Mouse (Mus musculus): ENCODE data around the gene Cbx7.
"Not testable (repeated sequence)": the region's sequence is repeated elsewhere in the genome, so short reads cannot be mapped to it uniquely, and the experiment has no call there.

Cbx7 gene

GRCm38 (mm10) chr15:79946022-79946421 is 24.9 kb downstream of the Cbx7 start:
- DNase-seq, result peak; percentile 91

GRCm38 (mm10) chr15:79944948-79945347 is 26.0 kb downstream of the Cbx7 start:
- DNase-seq, result no peak

- no peak for DNase-seq
Measured at GRCm38 (mm10) chr15:79943584-79943983, 27.3 kb downstream of the Cbx7 start.

GRCm38 (mm10) chr15:79942541-79942940 is 28.4 kb downstream of the Cbx7 start:
- no peak for DNase-seq

GRCm38 (mm10) chr15:79940932-79941331 is 30.0 kb downstream of the Cbx7 start:
- peak; percentile 44 for DNase-seq

GRCm38 (mm10) chr15:79939913-79940312 is 31.0 kb downstream of the Cbx7 start:
- DNase-seq, result no peak

GRCm38 (mm10) chr15:79939501-79939900 is 31.4 kb downstream of the Cbx7 start:
- not testable (repeated sequence) for DNase-seq

GRCm38 (mm10) chr15:79939020-79939419 is 31.9 kb downstream of the Cbx7 start:
- DNase-seq, result no peak

GRCm38 (mm10) chr15:79936374-79936751 is 34.6 kb downstream of the Cbx7 start:
- DNase-seq, result no peak

GRCm38 (mm10) chr15:79935654-79936373 is 35.1 kb downstream of the Cbx7 start:
- DNase-seq, result no peak

- no peak for DNase-seq
Measured at GRCm38 (mm10) chr15:79934776-79935175, 36.1 kb downstream of the Cbx7 start.

- DNase-seq, result no peak
Measured at GRCm38 (mm10) chr15:79933670-79934514, 37.0 kb downstream of the Cbx7 start.

- DNase-seq, result no peak
Measured at GRCm38 (mm10) chr15:79933052-79933669, 37.8 kb downstream of the Cbx7 start.

- DNase-seq, result peak; percentile 97
Measured at GRCm38 (mm10) chr15:79932323-79932987, 38.5 kb downstream of the Cbx7 start.

- DNase-seq, result peak; percentile 50
Measured at GRCm38 (mm10) chr15:79931496-79932141, 39.3 kb downstream of the Cbx7 start.

GRCm38 (mm10) chr15:79929734-79930133 is 41.2 kb downstream of the Cbx7 start:
- DNase-seq, result no peak

- DNase-seq, result no peak
Measured at GRCm38 (mm10) chr15:79928736-79929135, 42.2 kb downstream of the Cbx7 start.

GRCm38 (mm10) chr15:79928316-79928715 is 42.6 kb downstream of the Cbx7 start:
- DNase-seq, result no peak

- peak; percentile 98 for DNase-seq
Measured at GRCm38 (mm10) chr15:79927637-79928122, 43.2 kb downstream of the Cbx7 start.

- no peak for DNase-seq
Measured at GRCm38 (mm10) chr15:79926856-79927416, 44.0 kb downstream of the Cbx7 start.

GRCm38 (mm10) chr15:79919787-79920186 is 51.1 kb downstream of the Cbx7 start:
- no peak for DNase-seq

- DNase-seq, result no peak
Measured at GRCm38 (mm10) chr15:79918485-79918884, 52.4 kb downstream of the Cbx7 start.

Data from kidney, adult 18-20 months (tissue).